In genomic region chr1:46066015-46066414, GRCm38 (mm10) we compare ENCODE assay signal across 8 mouse cellular contexts. TPM values are rescaled to one million over a fixed set of nuclear protein-coding genes. Genes with fewer than 3 reads are reported as not detected.
DNase-seq lines count a peak whose midpoint lies in the region; ATAC-seq lines count a peak whose summit lies in the region.

Dnah7b (plus strand) TSS chr1:46066315.

- H3K27ac ChIP-seq in kidney, embryonic 14.5 days (ENCODE audit: low read depth, low read length), result peak within 1 kb of the TSS; percentile 90
- H3K27ac ChIP-seq in embryonic facial prominence, embryonic 12.5 days, result peak within 1 kb of the TSS; percentile 86
- peak within 1 kb of the TSS; percentile 94 for H3K27ac ChIP-seq in hindbrain, embryonic 15.5 days (replicated peaks)
- H3K27ac ChIP-seq in midbrain, embryonic 15.5 days, result peak within 1 kb of the TSS; percentile 93

- peak within 1 kb of the TSS; percentile 56 for H3K4me3 ChIP-seq in kidney, embryonic 14.5 days (ENCODE audit: low read length)
- peak within 1 kb of the TSS; percentile 58 for H3K4me3 ChIP-seq in embryonic facial prominence, embryonic 12.5 days
- H3K4me3 ChIP-seq in hindbrain, embryonic 15.5 days, result peak within 1 kb of the TSS; percentile 89
- H3K4me3 ChIP-seq in midbrain, embryonic 15.5 days, result peak within 1 kb of the TSS; percentile 87

- WGBS in kidney, embryonic 14.5 days, result 48% methylated on average over 1 of the region's 1 CpGs
- 26% methylated on average over 1 of the region's 1 CpGs for WGBS in embryonic facial prominence, embryonic 12.5 days
- WGBS in hindbrain, embryonic 15.5 days, result 14% methylated on average over 1 of the region's 1 CpGs
- 13% methylated on average over 1 of the region's 1 CpGs for WGBS in midbrain, embryonic 15.5 days

- no peaks in the 10 kb centered on the region for H3K4me1 ChIP-seq in kidney, embryonic 14.5 days (ENCODE audit: control insufficient read depth, insufficient read depth, low read length)
- peaks cover 4% of the 10 kb centered on the region; the same call in 1 of the 2 replicates for H3K4me1 ChIP-seq in embryonic facial prominence, embryonic 12.5 days
- H3K4me1 ChIP-seq in hindbrain, embryonic 15.5 days (replicated peaks), result 0 out of 2 replicates have a peak, but pooled peaks cover 7% of the 10 kb centered on the region
- peaks cover 5% of the 10 kb centered on the region; the same call in 1 of the 2 replicates for H3K4me1 ChIP-seq in midbrain, embryonic 15.5 days

- no peaks in the 10 kb centered on the region for H3K27me3 ChIP-seq in kidney, embryonic 14.5 days (ENCODE audit: control insufficient read depth, insufficient read depth, low read length)
- no peaks in the 10 kb centered on the region for H3K27me3 ChIP-seq in embryonic facial prominence, embryonic 12.5 days
- H3K27me3 ChIP-seq in hindbrain, embryonic 15.5 days, result no peaks in the 10 kb centered on the region
- H3K27me3 ChIP-seq in midbrain, embryonic 15.5 days (replicated peaks), result no peaks in the 10 kb centered on the region

- H3K4me2 ChIP-seq in kidney, embryonic 14.5 days (replicated peaks; ENCODE audit: low read depth, low read length), result peak within 1 kb of the TSS; percentile 61
- peak within 1 kb of the TSS; percentile 57 for H3K4me2 ChIP-seq in embryonic facial prominence, embryonic 12.5 days (replicated peaks)
- H3K4me2 ChIP-seq in hindbrain, embryonic 15.5 days, result peak within 1 kb of the TSS; percentile 75
- peak within 1 kb of the TSS; percentile 82 for H3K4me2 ChIP-seq in midbrain, embryonic 15.5 days

- H3K9me3 ChIP-seq in kidney, embryonic 14.5 days (ENCODE audit: control insufficient read depth, low read length), result no peaks in the 10 kb centered on the region
- no peaks in the 10 kb centered on the region for H3K9me3 ChIP-seq in embryonic facial prominence, embryonic 12.5 days
- no peaks in the 10 kb centered on the region for H3K9me3 ChIP-seq in hindbrain, embryonic 15.5 days
- H3K9me3 ChIP-seq in midbrain, embryonic 15.5 days, result no peaks in the 10 kb centered on the region

- H3K9ac ChIP-seq in kidney, embryonic 14.5 days (ENCODE audit: low read depth, low read length), result peak within 1 kb of the TSS; percentile 78
- H3K9ac ChIP-seq in embryonic facial prominence, embryonic 12.5 days, result peak within 1 kb of the TSS; percentile 76
- H3K9ac ChIP-seq in hindbrain, embryonic 15.5 days, result peak within 1 kb of the TSS; percentile 87
- H3K9ac ChIP-seq in midbrain, embryonic 15.5 days, result peak within 1 kb of the TSS; percentile 81

- DNase-seq in kidney, adult 18-20 months, result no peak
- no peak for DNase-seq in gastrocnemius, adult 8-10 months (ENCODE audit: low spot score in 2 of 2)
- no peak for DNase-seq in layer of hippocampus, adult 9-11 months
- no peak for DNase-seq in right cerebral cortex, adult 2 months (ENCODE audit: low spot score in 2 of 2)

- peak; percentile 3; the same call in 1 of the 2 replicates for ATAC-seq in kidney, embryonic 14.5 days (ENCODE audit: low FRiP score, low TSS enrichment)
- ATAC-seq in embryonic facial prominence, embryonic 12.5 days (ENCODE audit: insufficient number of reproducible peaks, insufficient read depth, low FRiP score, low TSS enrichment), result no peak
- ATAC-seq in hindbrain, embryonic 15.5 days (ENCODE audit: low FRiP score, low read depth), result 0 out of 2 replicates have a peak, but pooled peaks have one; percentile 2
- ATAC-seq in midbrain, embryonic 15.5 days (replicated peaks), result no peak; the same call in 1 of the 2 replicates

- H3K36me3 ChIP-seq in kidney, embryonic 14.5 days (ENCODE audit: control insufficient read depth, insufficient read depth, low read length), result no peaks in the 10 kb centered on the region
- no peaks in the 10 kb centered on the region for H3K36me3 ChIP-seq in embryonic facial prominence, embryonic 12.5 days
- no peaks in the 10 kb centered on the region for H3K36me3 ChIP-seq in hindbrain, embryonic 15.5 days
- H3K36me3 ChIP-seq in midbrain, embryonic 15.5 days (replicated peaks), result no peaks in the 10 kb centered on the region

RNA-seq across cellular contexts. Expression of gene Dnah7b, which starts in this region (rescaled TPM):
- 3.5 and 3.6 TPM in 2 replicates for polyA plus RNA-seq in kidney, embryonic 14.5 days (2014; fragmentation: Nextera tagmentation; extraction: Ambion mirVana)
- 2.6 and 2.9 TPM in 2 replicates for polyA plus RNA-seq in embryonic facial prominence, embryonic 12.5 days (2016; fragmentation: Nextera tagmentation; extraction: Ambion mirVana)
- polyA plus RNA-seq in hindbrain, embryonic 15.5 days (2015; fragmentation: Nextera tagmentation; extraction: Ambion mirVana), result 2.8 and 3.3 TPM in 2 replicates
- polyA plus RNA-seq in midbrain, embryonic 15.5 days (2015; fragmentation: Nextera tagmentation; extraction: Ambion mirVana), result 2.8 and 2.9 TPM in 2 replicates
- total RNA-seq in gastrocnemius, adult 8-10 months (2022), result under 1 TPM; 0.10 to 0.44 (median 0.15) TPM

Comparison
In these comparisons a context has a peak if more than half of its experiments do, and no peak if none do; other contexts are left out.
1. ATAC-seq: peak in kidney, embryonic 14.5 days (single experiment) and hindbrain, embryonic 15.5 days (single experiment); none in embryonic facial prominence, embryonic 12.5 days (single experiment) and midbrain, embryonic 15.5 days (single experiment).
2. Peak in every context shown above with its lines, with median percentiles within 50 percentile points of each other: H3K27ac ChIP-seq, H3K4me2 ChIP-seq, H3K4me3 ChIP-seq and H3K9ac ChIP-seq.